Mouse (Mus musculus): Measurements from ENCODE around the gene Aldh9a1.
"Not testable (repeated sequence)": the region's sequence is repeated elsewhere in the genome, so short reads cannot be mapped to it uniquely, and the experiment has no call there.

The Aldh9a1 gene

DNA sequence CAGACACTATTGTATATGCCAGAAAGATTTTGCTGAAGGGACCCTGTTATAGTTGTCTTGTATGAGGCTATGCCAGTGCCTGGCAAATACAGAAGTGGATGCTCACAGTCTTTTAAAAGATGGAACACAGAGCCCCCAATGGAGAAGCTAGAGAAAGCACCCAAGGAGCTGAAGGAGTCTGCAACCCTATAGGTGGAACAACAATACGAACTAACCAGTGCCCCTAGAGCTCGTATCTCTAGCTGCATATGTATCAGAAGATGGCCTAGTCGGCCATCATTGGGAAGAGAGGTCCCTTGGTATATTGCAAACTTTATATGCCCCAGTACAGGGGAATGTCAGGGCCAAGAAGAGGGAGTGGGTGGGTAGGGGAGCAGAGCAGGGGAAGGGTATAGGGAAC lies 585 bp upstream of the Aldh9a1 start:
- DNase-seq (ENCODE audit: extremely low spot score, low read depth, low spot score): not testable (repeated sequence)

DNA sequence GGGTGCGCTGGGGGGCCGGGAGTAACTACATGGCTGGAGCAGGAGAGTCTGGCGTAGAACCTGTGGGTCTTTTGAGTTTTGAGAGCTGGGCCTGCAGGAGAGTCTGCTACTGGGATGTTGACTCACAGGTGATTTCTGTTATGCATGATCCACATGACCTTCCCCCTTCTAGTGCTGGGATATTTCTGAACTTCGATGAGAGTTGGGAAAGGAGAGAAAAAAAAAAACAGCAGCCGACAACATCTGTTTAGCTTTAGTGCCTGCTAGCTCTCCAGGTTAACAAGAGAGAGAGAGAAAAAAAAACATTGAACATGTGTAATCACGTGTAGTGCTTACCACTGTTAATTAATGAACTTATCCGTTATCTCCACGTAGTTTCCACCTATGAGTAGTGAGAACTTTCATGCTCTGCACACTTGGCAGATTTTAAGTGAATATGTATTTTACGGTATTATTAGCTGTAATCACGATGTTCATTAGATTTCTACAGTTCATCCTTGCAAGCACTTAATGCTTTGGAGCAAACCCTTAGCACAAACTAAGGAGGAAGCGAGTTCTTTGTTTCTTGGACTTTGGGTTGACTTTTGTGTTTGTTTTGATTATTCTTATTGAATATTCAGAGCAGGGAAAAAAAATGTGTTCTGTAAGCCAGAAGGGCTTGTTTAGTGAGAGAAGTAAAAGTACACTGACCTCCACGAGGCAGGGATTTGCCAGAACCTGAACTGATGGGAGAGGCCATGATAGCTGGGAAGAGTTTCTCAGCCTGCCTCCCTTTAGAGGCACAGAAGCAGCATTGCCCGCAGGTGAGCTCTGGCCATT lies 1.0 kb downstream of the Aldh9a1 start:
- no peak for DNase-seq (ENCODE audit: extremely low spot score, low read depth, low spot score)

DNA sequence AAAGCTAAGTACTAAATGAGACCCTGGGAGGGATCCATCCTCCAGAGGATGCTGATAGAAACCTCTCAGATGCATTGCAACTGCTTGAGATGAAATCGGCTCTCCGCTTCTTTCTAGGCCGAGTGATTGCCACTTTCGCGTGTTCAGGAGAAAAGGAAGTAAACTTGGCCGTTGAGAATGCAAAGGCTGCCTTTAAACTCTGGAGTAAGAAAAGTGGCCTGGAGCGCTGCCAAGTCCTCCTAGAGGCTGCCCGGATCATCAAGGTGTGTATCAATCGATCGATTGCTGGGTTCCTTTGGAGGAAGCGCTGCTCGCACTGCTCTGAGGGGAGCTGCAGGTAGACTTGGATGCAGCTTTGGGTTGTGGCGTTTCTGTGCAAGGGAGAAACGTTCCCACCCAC lies 2.6 kb downstream of the Aldh9a1 start:
- no peak for DNase-seq (ENCODE audit: extremely low spot score, low read depth, low spot score)

DNA sequence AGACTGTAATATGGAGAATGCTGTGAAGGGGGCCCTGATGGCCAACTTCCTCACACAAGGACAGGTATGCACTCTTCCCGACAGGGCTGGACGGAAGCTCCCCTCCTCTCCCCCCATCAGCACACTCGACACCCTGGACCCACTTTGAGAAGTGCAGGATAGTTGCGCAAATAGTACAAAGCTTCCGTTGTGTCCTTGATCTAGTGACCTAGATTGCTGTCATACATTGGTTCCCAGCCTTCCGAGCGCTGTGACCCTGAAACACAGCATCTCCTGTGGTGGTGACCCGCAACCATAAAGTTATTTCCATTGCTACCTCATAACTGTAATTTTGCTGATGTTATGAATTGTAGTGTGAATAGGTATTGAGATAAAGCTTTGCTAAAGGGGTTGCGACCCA lies 7.6 kb downstream of the Aldh9a1 start:
- no peak for DNase-seq (ENCODE audit: extremely low spot score, low read depth, low spot score)

DNA sequence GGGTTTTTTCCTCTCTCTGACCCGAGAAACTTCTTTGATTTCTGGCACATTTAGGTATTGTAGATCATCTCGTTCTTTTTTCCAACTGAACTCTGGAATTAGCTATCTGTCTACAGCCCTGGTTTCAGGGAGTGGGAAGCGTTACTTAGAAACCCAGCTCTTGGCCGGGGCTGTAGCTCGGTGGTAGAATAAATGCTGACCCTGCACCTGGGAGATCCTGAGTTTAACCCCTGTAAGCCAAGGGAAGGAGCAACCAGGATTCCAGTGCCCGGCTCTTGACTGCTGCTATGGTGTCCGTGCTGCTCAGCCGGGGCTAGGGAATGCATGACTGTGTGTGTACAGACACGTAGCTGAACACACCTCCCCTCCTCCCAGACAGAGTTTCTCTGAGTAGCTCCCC lies 8.9 kb downstream of the Aldh9a1 start:
- DNase-seq (ENCODE audit: extremely low spot score, low read depth, low spot score): no peak

DNA sequence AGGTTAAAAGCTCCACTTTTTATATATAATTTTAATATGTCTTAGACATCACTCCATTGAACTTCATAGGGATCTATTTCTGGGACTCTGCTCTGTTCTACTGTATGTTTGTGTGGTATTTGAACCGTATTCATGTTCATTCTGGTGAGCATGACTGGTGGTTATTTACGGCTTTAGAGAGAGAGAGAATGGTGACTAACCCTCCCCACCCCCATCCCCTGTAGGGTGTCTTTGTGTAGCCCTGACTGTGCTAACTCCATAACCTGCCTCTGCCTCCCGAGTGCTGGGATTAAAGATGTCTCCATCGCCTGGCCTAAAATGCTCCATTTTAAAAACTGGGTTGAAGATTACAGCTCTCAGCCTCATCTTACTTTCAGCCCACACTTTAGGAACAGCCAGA lies 10.5 kb downstream of the Aldh9a1 start:
- DNase-seq (ENCODE audit: extremely low spot score, low read depth, low spot score): no peak

DNA sequence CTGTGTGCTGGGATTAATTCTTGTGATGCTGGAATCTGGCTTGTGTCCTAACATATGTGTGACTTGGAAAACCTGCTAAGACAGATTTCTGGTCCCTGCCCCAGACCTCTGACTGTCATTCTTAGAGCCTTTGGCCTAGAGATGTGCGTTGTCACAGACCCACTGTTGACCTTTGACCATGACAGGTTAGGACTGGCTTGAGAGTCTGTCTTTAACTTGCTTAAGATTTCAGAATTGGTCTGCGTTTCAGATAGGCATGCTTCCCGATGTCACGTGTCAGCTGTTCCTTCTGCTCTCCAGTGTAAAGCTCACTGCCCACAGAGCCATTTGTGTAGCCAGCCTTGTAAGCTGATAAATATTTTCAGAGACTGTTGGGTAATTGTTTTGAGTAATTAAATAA lies 13.0 kb downstream of the Aldh9a1 start:
- no peak for DNase-seq (ENCODE audit: extremely low spot score, low read depth, low spot score)

DNA sequence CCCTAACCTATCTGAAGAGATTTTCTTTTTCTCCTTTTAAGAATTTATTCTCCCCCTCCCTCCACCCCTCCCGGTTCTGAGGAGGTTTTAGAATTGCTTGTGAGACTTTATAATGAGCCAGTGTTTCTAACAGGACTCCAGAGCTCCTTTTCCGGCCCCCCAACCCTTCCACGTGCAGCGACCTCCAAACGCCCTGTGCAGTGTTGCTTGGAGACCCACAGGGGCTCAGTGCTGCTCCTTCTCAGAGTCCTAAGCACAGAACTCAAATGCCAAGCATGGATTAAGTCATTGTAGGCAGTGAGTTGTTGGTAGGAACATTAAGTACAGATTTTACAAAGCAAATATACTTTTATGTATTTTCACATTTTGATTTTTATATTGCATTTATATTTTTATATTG lies 13.5 kb downstream of the Aldh9a1 start:
- no peak for DNase-seq (ENCODE audit: extremely low spot score, low read depth, low spot score)

DNA sequence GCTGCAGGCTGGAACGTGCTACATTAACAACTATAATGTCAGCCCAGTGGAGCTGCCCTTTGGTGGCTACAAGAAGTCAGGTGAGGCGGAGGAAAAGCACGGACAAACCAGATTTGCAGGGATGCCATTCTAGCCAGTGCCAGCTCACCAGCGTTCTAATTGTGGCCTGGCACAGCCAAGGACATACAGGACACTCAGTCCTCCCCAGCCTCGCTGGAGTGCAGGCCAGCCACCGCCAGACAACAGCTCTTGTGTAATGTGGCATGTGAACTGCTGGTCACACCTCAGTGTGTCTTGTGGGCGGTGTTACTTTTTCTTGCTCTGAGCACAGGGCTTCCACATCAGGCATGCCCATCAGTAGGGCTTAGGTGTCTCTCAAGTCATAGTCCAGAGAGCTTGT lies 16.0 kb downstream of the Aldh9a1 start:
- no peak for DNase-seq (ENCODE audit: extremely low spot score, low read depth, low spot score)

DNA sequence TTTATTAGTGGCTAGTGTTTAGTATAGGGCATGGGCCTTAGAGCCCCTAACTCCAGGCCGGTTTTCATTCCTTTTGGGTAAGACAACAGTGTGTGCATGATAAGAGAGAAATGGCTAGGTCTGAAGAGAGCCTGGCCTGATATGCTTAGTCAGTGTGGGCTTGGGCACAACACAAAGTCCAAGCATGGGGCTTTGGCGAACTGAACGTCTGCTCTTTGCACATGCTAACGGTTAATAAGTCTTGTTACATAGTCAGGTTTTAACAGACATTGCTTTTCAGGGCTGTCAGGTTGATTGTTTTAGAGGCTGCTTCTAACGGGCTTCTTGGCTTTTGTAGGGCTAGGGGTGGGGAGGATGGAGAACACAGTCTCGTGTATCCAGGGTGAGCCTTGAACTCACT lies 16.8 kb downstream of the Aldh9a1 start:
- no peak for DNase-seq (ENCODE audit: extremely low spot score, low read depth, low spot score)

DNA sequence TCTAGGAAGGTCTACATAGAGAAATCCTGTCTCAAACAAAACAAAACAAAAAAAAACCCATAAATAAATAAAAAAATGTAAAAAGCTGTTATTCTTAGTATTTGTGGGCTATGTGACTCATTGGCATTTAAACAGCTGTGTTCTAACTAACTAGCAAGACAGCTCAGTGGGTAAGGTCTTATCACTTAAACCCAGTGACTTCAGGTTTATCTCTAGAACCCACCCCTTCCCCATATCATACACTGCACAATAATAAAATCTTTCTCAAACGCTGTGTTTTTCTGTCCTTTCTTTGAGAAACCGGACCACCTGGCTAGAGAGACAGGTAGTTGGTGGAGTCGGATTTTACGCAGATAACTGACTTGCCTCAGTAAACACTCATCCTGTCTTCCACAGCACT lies 18.2 kb downstream of the Aldh9a1 start:
- DNase-seq (ENCODE audit: extremely low spot score, low read depth, low spot score): no peak

DNA sequence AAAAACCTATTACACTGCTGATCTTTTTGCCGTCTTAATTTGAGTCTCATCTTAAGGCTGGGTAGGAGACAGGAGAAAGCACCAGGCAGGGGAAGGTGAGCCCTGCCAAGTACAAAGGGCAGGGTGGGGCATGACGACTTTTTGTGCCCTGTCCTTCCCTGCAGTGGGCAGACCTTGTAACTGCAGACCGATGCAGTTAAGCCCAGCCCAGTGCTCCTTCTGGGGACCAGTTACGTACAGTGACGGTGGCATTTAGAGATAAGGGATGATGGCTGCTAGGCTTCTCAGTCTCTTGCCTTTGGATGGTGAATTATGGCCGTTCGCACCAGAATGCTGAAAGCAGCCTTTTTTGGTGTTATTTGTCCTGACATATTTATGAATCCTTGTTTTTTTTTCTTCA lies 18.7 kb downstream of the Aldh9a1 start:
- no peak for DNase-seq (ENCODE audit: extremely low spot score, low read depth, low spot score)

DNA sequence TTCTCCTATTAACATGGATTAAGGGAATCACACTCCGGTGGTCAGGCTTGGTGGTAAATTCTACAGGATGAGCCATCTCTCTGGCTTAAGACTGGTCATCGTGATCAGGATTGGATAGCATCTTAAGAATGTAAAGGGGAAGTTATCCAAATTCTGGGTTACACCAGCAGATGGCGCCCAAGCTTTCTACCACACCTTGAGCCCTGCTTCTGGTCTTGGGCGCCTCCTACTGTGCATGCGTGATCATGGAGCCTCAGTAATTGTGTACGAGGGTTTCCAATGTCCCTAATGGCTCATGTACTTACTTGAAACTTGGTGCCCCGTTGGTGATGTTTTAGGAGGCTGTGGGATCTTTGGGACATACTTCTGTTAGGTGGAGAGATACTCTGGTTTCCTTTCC lies 20.1 kb downstream of the Aldh9a1 start:
- DNase-seq (ENCODE audit: extremely low spot score, low read depth, low spot score): peak; percentile 86

DNA sequence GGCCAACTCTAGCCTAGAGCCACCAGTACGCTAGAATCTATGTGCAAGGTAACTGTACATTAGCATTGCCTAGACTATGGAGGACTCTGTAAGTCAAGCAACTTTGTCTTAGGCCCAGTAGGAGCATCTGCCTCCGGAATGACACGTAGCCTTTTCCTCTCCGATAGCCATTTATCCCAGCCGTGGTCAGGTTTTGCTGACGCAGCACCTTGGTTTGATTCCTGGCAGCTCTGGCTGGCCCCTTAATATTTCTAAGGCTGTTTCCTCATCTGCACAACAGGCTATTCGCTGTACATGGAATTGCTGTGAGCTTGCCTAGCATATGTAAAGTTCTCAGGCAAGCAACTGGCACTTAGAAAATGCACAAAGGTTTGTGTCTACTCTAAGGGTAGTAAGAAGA lies 22.9 kb downstream of the Aldh9a1 start:
- no peak for DNase-seq (ENCODE audit: extremely low spot score, low read depth, low spot score)

DNA sequence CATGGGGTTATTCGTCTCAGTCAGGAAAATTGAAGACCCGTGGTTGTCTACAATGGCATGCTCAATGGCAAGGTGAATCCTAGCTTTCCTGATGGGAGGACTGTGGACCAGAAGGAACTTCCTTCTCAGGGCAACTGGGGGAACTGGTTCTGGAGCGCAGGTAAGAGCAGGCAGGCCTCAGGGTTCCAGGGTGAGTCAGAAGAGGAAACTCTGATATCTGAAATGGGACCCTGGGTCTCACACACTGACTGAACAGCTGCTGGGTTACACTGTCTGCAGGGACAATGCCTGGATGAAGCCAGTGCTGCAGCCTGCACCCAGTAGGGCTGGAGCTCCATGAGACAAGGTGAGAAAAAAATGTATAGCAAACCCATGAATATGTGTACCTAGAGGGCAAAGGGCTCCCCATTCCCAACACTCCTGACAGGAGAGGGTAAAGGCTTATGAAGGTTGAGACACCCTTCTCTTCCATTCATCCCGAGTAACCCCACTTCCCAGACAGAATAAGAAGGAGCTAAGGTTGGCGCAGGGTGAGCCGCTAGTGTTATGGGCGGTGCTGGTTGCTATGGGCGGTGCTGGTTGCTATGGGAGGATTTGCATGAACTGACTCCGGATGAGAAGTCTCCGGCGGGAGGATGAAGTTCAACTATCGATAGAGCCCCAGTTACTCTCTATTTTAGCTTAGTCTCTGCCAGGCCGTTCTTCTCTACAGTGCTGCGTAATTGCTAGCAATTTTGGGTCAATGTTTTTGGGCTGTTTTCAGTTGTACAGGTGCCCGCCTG lies 24.4 kb downstream of the Aldh9a1 start:
- no peak for DNase-seq (ENCODE audit: extremely low spot score, low read depth, low spot score)

DNA sequence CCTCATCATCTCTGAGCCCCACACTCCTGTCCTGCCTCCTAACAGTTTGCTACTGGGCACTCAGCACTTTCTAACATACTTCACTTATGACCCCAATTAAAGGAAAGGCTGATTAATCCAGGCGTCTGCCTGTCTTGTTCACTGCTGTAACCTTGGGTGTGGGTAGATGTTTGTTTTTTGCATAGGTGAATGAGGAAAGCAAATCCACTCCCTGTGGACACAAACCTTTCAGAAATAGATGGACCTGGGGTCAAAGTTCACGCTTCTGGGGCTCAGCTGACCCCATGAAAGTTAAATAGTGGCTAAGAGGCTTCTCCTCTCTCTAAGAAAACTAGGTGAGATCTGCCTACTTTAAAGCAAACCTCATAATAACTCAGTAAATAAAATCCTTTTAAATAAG lies 25.2 kb downstream of the Aldh9a1 start:
- no peak for DNase-seq (ENCODE audit: extremely low spot score, low read depth, low spot score)

DNA sequence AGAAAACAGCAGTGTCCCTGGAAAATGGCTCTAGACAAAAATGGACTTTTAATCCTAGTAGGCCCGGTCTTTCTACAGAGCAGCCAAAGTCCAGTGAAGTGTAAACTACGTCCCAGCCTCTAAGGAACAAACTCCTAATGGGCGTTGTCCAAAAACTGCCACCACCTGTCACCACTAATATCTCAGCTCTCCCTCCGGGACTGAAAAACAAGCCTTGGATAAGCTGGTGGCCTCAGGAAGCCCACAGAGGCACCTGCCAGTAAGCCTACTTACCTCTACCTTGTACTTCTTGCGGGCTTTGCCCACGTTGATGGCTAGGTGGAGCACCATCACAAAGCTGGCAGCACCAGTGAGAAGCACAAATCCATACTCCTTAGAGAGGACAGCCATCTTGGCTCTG lies 28.2 kb downstream of the Aldh9a1 start:
- no peak for DNase-seq (ENCODE audit: extremely low spot score, low read depth, low spot score)

DNA sequence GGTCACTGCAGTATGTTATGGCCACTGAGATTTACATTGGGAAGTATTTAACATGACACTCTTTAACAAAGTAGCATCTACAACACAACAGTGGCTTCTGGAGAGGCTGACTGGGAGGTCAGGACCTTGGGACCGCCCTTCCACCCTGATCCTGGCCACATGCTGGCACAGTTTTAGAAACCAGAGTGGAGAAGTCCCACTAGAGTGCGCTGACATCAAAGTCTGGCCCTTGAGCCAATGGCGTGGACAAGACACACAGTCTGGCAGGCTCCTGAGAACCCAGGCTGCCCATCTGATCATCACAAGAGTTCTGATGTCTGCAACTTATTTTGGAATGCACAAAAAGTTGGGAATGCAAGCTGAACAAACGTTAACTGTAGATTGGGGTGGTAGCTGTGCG lies 30.0 kb downstream of the Aldh9a1 start:
- no peak for DNase-seq (ENCODE audit: extremely low spot score, low read depth, low spot score)

DNA sequence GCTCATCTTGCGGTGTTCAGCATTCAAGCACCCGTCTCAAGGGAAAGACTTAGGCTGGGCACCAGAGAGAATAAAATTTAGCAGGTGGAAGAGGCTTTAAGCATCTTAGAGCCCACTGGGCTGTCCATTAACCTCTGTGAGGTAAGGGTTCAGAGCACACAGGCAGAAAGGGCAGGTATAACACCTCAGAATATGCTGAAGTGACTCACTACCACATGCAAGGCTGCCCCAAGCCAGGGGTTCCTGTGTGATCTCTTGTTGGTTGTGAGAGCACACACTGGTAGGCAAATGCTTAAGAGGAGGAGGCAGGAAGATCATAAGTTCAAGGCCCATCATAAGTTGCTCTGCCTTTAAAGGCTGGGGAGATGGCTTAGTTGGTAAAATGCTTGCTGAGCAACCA lies 30.4 kb downstream of the Aldh9a1 start:
- DNase-seq (ENCODE audit: extremely low spot score, low read depth, low spot score): no peak

DNA sequence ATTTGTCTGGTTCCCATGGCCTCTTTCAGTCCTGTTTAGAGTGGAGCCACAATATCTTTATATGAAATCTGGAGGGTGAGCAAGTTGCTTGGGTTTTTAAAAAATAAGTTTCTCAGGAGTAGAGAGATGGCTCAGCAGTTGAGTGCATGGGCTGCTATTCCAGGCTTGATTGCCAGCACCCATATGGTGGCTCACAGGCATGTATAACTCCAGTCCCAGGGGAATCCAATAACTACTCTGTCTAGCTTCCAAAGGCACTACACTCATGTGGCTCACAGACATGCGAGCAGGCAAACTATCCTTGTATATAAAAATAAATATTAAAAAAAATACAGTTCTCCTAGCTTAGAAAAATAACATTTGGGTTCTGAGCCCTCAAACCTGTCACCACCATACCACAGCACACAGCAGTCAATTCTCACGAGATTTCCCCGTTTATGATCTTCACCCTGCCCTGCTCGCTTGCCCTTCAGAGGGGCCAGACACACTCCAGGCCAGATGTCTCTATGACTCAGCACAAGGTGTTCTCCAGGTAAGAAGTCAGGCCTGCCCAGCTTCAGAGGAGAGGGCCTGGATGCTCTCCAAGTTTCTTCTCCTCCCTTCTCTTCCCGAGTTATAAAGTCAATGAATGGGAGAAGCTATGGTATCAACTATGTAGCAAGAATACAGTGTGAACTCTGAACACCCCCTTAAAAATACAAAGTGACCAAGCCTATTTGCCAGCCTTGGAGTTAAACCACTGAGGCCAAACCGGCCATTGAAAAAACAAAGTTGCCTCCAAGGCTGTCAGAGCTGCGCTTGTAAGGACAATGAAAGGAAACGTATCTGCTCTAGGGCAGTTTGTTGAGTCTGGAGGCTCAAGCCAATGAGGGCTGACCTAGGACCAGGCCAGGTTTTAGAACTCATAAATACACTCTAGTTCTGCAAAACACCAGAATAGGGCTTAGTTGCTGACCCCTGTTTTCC lies 31.5 kb downstream of the Aldh9a1 start:
- DNase-seq (ENCODE audit: extremely low spot score, low read depth, low spot score): no peak

DNA sequence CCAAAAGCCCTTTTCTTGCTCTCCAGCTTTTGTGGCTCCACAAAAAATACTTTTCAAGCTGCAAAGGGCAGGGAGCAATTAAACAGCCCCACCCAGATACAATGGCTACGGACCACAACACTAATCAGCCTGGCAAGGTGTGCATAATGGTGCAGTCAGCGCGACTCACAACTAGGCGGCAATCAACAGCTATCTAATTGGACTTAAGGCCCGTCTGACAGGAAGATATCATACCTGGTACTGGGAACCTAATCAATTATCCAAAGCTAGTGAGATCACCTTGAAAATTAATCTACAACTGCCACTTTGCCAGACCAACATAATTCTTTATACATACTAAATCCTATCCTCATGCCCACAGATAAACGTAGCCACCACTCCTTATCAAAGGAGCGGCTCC lies 32.5 kb downstream of the Aldh9a1 start:
- DNase-seq (ENCODE audit: extremely low spot score, low read depth, low spot score): no peak

Measured in hindlimb bud, embryonic 11.5 days (tissue).